Mouse (Mus musculus) liver, adult 10 weeks (tissue): ENCODE results near the gene Mrps22. TPM values are rescaled to one million over a fixed set of nuclear protein-coding genes. Genes with fewer than 3 reads are reported as not detected.

Source experiments
- polyA plus RNA-seq: library from polyadenylated mRNA; stranded (reverse); fragments of 350-450 nt; fragmentation: Illumina TruSeq; extraction: RNeasy Lipid Tissue Mini Kit (QIAGEN cat#74804); gene quantifications from one replicate; pipeline ENCODE4 v1.2.3, GENCODE M21; 2014; ENCODE audit warnings: low read depth, low replicate concordance

Gene Mrps22
- 56.8 TPM for polyA plus RNA-seq

DNA sequence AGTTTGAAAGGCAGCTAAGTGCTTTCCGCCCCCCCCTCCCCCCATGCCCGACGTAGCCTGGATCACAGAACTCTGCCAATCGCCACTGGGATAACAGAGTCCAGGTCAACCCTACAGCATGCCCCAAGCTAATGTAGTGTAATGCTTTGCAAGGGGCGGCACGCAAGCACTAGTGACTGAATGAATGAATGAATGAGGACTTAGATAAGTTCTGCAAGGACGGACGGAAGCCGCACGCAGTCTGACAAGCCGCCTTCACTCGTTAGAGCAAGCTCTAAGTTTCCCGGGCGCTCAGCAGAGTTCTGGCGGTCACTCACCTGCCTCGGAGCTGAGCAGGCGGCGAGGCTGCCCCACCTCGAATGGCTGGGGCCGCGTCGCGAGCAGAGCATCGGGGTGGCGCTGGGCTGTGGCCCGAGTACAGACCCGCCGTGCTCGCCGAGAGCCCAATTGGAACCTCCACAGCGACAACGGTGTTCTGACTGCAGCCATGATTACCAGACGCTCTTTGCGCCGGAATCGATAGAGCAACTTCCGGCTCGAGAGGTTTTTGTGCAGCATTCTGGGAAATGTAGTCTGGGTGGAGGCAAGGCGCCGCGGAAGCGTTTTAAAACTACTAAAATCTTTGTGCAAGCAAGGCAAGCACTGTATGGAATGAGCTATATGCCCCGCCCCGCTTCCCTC lies at the start of gene Mrps22:
TSS of gene Mrps22 (minus strand) at position 505 of the 681 bp plus-strand sequence.

DNA sequence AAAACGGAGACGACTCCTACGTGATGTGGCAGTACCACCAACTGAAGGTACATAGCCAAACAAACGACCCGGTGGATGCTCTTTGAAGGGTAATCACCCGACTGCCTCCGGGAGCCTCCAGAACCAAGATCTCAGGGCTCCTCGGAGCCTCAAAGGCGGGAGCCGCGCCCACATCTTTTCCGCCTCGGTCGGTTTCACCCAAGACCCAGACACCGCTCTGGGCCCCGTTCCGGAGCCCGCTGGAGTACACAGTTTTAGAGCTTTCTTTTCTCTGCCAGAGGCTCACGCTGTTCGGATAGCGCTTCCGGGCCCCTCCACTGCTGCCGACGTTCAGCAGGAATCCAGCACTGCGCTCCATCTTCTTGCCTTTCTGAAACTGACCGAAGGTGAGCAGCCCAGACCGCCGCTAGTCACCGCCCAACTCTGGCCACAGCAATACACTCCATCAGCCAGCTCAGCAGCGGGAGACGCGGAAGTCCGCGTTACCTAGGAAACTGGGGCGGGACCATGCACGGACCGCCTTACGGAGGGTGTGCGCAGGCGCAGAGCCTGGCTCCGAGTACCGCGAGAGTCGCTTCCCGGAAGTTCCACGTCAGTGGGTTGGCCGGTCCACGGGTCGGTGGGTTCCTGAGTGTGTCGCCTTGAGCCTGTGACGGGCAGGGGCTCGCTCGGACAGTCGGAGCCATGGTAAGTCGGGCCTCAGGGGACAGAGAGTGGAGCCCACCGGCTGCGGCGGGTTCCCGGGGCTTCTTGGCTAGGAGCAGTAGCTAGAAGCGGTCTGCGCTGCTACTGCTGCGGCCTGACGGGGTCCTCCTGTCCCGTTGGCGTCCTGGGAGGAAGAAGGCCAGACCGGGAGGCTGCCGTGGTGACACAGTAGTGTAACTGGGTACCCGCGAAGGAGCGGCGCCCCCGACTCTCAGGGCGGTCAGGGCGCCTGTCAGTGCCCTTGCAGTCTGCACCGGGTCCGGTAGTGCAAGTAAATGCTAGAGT lies 38.0 kb downstream of the Mrps22 start, which contains the start of gene Copb2:
TSS of gene Copb2 (plus strand) at position 585 of the 990 bp plus-strand sequence.

Other genes with a start within 250 kb of the Mrps22 start
- gene Rbp1, start 178.7 kb downstream of the Mrps22 start, polyA plus RNA-seq: 1.2 TPM
- gene Rbp2, start 115.5 kb downstream of the Mrps22 start, polyA plus RNA-seq: not detected
- gene Copb2, start 37.9 kb downstream of the Mrps22 start, polyA plus RNA-seq: 163 TPM
- gene Prr23a1, start 240.8 kb upstream of the Mrps22 start, polyA plus RNA-seq: not detected